Mouse (Mus musculus) embryonic facial prominence, embryonic 10.5 days (tissue): ENCODE data around the gene Tmem230. TPM values are rescaled to one million over a fixed set of nuclear protein-coding genes. Genes with fewer than 3 reads are reported as not detected.

Source experiments
- DNase-seq: peaks from one replicate; pipeline ENCODE4 v3.0.0-alpha.2; 2017; ENCODE audit warnings: low spot score
- H3K27ac ChIP-seq: fragments of 300-500 bp; sonication (generic); replicated peaks from 2 replicates; pipeline ENCODE4 v1.5.1; 2016; ENCODE audit warnings: mild to moderate bottlenecking
- H3K27me3 ChIP-seq: fragments of 300-500 bp; sonication (generic); replicated peaks from 2 replicates; pipeline ENCODE4 v1.6.1; 2016; ENCODE audit warnings: low read depth, mild to moderate bottlenecking; ENCODE audit not compliant: poor library complexity, severe bottlenecking
- H3K36me3 ChIP-seq: fragments of 300-500 bp; sonication (generic); replicated peaks from 2 replicates; pipeline ENCODE4 v1.6.1; 2016; ENCODE audit warnings: mild to moderate bottlenecking, moderate library complexity
- H3K4me1 ChIP-seq: fragments of 300-500 bp; sonication (generic); 2 replicates; pipeline ENCODE4 v1.6.1; 2016
- H3K4me3 ChIP-seq: fragments of 300-500 bp; sonication (generic); 2 replicates; pipeline ENCODE4 v1.5.1; 2016; ENCODE audit warnings: mild to moderate bottlenecking, moderate library complexity
- H3K9me3 ChIP-seq: fragments of 300-500 bp; sonication (generic); 2 replicates; pipeline ENCODE4 v1.6.1; 2016; ENCODE audit warnings: mild to moderate bottlenecking
- WGBS: fragments of 180-500 bp; shearing (Covaris S2); methylation state at CpG from one replicate; pipeline ENCODE4 v1.1.7; 2016; 5-methylcytosine and 5-hydroxymethylcytosine counted together
- polyA plus RNA-seq: library from polyadenylated mRNA; unstranded; fragments of >200 nt; fragmentation: Nextera tagmentation; extraction: Ambion mirVana; gene quantifications from 2 replicates; pipeline ENCODE4 v1.2.1, GENCODE M21; 2016

Tmem230 gene
- polyA plus RNA-seq, 1 experiment from 2014 or later = 43.8 TPM

DNA sequence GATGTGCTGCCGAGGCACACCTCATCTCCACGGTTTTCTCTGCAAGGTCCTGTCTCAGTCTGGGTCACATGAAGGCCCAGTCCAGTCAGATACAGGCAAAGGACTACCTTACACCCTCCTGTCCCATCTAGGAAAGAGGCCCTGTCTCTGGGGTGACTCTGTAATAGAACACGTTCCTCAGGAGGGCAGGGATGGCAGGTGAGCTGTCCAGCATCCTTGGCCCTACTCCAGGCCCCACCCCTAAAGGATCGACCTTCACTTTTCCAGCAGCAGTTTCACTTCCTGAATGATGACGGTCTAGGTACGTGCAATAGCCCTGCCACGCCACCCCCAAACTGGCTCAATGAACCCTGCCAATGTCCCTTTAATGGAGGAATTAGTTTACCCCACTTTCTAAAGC is 11.6 kb downstream of the Tmem230 start:
- Histone ChIP-seq H3K36me3 (no peaks in the 10 kb centered on the region), H3K9me3 (no peaks in the 10 kb centered on the region), H3K4me3 (no peak overlapping the region), H3K27me3 (no peaks in the 10 kb centered on the region), H3K4me1 (peaks cover 16% of the 10 kb centered on the region), H3K27ac (no peak overlapping the region)
- DNase-seq = no peak
- WGBS = 81% methylated on average over 7 of the region's 7 CpGs

DNA sequence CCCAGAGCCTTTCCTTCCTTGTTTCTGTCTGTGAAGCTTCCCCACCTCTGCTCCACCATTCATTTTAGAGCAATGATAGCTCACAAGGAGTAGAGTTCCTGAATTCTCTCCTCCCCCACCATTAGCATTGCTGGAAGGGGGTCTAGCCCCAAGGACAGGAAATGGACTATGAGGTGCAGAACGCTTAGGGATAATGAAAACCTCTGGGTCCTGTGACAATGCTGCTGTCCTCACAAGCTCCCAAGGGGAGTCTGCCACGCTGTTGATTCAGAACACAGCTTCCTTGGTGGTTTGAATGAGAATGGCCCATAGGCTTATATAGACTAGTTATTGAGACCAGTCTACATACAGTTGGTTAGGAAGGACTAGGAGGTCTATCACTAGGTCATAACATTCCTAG is 12.3 kb downstream of the Tmem230 start:
- no peak overlapping the region for H3K4me3 ChIP-seq
- no peaks in the 10 kb centered on the region for H3K9me3 ChIP-seq
- H3K27me3 ChIP-seq = no peaks in the 10 kb centered on the region
- DNase-seq = no peak
- no peak overlapping the region for H3K27ac ChIP-seq
- peaks cover 16% of the 10 kb centered on the region for H3K4me1 ChIP-seq
- H3K36me3 ChIP-seq = no peaks in the 10 kb centered on the region
- WGBS = 44% methylated on average over 2 of the region's 2 CpGs

DNA sequence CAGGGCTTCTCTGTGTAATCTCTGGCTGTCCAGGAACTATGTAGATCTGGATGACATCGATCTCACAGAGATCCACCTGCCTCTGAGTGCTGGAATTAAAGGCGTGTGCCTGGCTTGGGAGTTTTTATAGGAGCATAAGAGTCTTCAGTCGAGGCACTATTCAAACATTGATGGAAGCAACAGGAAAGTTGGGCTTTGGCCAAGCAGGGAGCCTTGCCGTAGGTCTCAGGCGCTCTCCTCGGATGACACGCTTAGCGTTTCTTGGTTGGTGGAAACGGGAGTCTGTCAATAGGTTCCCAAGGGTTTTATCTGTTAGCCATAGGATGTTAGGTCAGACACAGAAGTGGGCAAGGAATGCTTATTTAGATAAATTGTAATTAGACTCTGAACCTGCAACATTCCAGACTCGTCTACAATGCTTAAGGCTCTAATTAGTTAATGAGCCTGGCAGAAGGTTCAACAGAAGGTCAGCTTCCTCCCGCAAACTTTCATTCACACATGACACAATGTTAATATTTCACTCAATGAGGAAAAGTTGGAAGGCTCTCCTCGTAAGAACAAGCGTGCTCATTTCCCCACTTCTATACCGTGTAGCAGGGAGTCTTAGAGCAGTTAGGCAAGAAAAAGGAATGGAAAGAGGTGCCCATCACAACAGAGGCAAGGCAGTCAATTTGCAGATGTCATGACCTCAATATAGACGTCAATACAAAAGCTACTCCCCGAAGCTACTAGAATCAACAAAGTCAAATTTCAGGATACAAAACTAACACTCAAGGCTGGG is 13.4 kb downstream of the Tmem230 start:
- Histone ChIP-seq H3K9me3 (no peaks in the 10 kb centered on the region), H3K36me3 (no peaks in the 10 kb centered on the region), H3K4me3 (no peak overlapping the region), H3K27ac (no peak overlapping the region), H3K27me3 (no peaks in the 10 kb centered on the region), H3K4me1 (peaks cover 16% of the 10 kb centered on the region)
- WGBS = 69% methylated on average over 16 of the region's 16 CpGs
- no peak for DNase-seq

DNA sequence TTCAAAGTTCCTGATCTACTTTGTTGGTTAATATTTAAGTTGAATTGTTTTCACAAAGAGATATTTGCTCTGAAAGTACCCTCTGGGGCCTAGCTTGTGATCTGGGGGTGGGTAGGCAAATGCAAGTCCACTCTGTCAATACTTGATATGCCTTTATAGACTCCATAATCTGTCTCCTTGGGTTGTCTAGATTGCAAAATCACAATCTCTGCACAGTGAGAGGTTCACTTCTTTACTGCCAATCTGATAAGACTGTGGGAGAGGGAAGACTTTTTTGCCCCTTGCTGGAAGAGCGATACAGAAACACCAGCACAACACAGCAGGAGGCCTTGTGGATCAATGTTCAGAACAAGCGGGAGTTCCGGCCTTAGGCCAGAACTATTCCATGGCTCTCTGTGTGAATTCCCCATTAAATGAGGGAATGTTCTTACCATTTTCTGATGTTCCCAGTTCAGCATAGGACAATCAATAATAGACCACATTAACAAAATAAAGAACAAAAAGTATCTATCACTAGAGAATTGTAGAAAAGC is 15.1 kb downstream of the Tmem230 start:
- 88% methylated on average over 3 of the region's 3 CpGs for whole genome bisulfite sequencing
- no peak for DNase-seq
- H3K4me3 ChIP-seq = no peak overlapping the region
- no peaks in the 10 kb centered on the region for H3K36me3 ChIP-seq
- no peak overlapping the region for H3K27ac ChIP-seq
- H3K4me1 ChIP-seq = peaks cover 16% of the 10 kb centered on the region
- no peaks in the 10 kb centered on the region for H3K27me3 ChIP-seq
- no peaks in the 10 kb centered on the region for H3K9me3 ChIP-seq

DNA sequence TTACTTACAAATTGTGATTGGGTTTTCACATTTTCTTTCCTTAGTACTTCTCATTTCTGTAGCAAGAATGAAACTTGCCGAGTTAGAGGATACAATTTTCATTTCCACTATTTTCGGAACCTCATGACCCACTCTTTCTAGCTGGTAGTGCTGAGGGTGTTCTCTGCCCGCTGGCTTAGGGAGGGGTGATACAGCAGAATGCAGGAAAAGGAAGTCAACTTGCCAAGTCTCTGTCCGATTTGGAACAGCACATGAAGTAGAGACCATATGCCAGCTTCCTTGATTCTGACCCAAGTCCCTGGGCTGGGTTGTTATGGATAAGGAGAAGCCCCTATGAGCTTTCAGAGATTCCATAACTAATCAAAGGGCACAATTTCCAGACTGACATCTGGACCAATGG is 23.2 kb downstream of the Tmem230 start:
- no peaks in the 10 kb centered on the region for H3K9me3 ChIP-seq
- H3K27me3 ChIP-seq = no peaks in the 10 kb centered on the region
- H3K36me3 ChIP-seq = no peaks in the 10 kb centered on the region
- H3K4me1 ChIP-seq = no peaks in the 10 kb centered on the region
- no peak overlapping the region for H3K4me3 ChIP-seq
- 91% methylated on average over 4 of the region's 4 CpGs for WGBS
- DNase-seq = no peak
- H3K27ac ChIP-seq = no peak overlapping the region

DNA sequence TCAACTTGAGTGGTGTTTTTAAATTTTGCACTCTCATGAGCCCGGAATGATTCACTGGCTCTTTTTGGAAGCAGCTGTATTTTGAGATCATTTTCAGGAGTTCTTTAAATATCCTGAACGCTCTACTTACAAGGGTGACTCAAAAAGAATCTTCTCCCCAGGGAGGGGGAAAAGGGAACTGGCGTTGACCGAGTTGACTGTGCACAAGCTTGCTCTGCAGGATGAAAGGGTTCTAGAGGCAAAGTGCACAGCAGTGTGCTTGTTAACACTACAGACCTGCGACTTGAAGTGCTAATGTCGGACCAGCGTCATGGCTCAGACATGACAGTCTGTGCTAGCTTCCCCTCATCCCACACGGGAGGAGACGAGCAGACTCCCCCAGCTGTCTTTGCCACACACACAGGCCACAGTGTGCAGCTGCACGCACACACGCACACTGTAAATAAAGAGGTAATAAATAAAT is 26.0 kb downstream of the Tmem230 start:
- no peaks in the 10 kb centered on the region for H3K27me3 ChIP-seq
- H3K4me1 ChIP-seq = no peaks in the 10 kb centered on the region
- no peak overlapping the region for H3K27ac ChIP-seq
- no peak overlapping the region for H3K4me3 ChIP-seq
- 76% methylated on average over 11 of the region's 11 CpGs for WGBS
- no peaks in the 10 kb centered on the region for H3K9me3 ChIP-seq
- DNase-seq = no peak
- no peaks in the 10 kb centered on the region for H3K36me3 ChIP-seq

DNA sequence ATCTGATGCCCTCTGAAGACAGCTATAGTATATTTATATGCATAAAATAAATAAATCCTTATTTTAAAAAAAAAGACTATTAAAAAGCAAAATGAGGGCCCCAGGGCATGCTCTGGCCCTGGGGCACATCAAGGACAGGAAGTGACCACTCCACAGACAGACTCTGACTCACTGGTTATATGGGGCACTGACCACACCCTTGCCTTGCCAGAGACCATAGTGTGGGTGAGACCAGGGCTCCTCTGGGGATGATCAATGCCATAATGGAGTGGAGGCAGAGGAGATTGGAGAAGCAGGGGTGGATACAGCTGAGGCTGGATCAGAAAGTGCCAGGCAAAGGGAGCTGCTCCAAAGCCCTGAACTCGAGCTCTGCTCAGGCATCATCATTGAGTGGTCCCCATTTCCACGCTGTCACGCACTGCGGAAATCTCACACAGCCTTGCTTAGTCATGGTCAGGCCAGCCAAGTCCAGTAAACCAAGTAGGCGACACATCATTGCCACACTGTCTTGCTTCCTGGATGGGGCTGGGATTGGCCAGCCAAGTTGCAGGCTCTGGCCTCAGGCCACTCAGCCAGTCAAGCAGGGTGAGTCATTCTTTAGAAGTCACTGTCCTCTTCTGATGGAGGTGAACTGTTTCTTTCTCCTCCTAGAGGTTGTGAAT is 35.5 kb downstream of the Tmem230 start:
- WGBS = 87% methylated on average over 5 of the region's 5 CpGs

DNA sequence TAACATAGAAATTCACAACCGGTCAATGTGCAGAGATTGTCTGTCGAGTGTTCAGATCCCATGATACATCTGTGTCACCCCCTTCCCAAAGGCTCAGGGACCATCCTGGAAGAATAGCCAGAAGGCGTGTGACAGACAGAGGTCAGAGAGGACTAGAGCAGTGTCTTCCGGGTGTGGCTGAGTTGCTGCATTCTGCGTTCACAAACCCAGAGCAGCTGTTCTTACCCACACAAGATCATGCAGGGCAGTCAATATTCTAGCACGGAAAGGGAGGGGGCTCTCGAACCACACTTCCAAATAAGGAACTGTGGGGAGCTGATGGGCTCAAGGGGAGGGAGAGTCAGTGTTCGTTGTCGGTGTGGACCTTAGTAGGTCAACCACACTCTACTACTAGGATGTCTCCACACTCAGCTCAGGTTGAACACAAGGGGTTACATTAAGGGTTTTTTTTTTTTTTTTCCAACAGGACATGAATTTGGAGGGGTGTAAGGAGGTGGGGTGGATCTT is 36.7 kb downstream of the Tmem230 start:
- H3K27ac ChIP-seq = no peak overlapping the region
- no peaks in the 10 kb centered on the region for H3K4me1 ChIP-seq
- H3K4me3 ChIP-seq = no peak overlapping the region
- no peak for DNase-seq
- no peaks in the 10 kb centered on the region for H3K9me3 ChIP-seq
- 83% methylated on average over 9 of the region's 9 CpGs for WGBS
- H3K27me3 ChIP-seq = no peaks in the 10 kb centered on the region
- no peaks in the 10 kb centered on the region for H3K36me3 ChIP-seq

More for the DNA sequence above, 35.5 kb downstream of the Tmem230 start:
- H3K36me3 ChIP-seq = no peaks in the 10 kb centered on the region
- H3K27me3 ChIP-seq = no peaks in the 10 kb centered on the region
- no peak overlapping the region for H3K4me3 ChIP-seq
- H3K9me3 ChIP-seq = no peaks in the 10 kb centered on the region
- no peak for DNase-seq
- no peaks in the 10 kb centered on the region for H3K4me1 ChIP-seq
- H3K27ac ChIP-seq = no peak overlapping the region

DNA sequence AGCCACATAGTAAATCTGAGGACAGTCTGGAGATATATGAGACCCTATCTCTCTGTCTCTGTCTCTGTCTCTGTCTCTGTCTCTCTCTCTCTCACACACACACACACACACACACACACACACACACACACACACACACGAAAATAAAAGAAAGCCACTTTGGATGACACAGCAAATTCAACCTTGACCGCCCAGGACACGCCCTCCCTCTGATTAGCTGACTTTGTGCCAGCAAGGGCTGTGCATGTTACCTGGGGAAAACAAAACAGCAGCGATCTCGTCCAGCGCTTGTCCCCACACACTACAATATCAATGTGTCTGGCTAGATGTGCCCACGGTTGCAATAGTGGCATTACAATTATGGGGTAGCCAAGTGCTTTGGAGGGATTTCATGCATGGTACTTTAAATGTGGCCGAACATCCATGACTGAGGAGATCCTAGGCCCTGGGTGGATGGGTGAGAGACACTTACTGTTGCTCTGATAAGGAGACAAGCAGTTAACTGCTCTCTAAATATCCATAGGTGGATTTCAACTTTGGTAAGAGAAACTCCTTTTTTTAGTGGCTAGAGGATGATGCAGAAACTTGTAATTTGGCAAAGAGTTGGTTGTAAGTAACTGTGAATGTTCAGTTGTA is 39.2 kb downstream of the Tmem230 start:
- H3K9me3 ChIP-seq = no peaks in the 10 kb centered on the region
- 86% methylated on average over 8 of the region's 8 CpGs for WGBS
- no peak overlapping the region for H3K27ac ChIP-seq
- no peak for DNase-seq
- H3K27me3 ChIP-seq = no peaks in the 10 kb centered on the region
- no peaks in the 10 kb centered on the region for H3K36me3 ChIP-seq
- H3K4me1 ChIP-seq = no peaks in the 10 kb centered on the region
- no peak overlapping the region for H3K4me3 ChIP-seq

DNA sequence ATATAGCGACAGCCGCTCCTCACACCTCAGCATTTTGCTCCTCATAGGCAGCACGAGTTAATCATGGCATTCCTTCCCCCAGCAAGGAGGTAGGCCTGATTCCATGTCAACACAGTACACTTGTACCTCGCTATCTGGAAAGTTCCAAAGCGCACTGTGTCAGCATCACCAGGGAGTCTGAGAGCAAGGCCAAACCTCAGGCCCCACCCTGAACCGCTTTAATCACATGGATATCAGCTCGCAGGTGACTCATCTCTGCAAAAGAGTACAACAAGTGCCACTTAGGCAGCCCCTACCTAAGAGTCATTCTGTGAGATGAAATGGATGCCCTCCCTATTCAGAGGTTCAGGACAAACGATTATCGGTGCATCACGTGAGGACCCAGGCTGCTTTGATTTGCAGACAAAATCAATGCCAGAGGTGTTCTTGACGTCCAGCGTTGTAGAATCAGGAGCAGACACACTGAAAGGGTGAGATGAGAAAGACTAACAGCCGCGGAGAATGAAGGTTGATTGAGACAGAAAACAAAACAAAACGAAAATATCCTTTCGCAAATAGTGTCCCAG is 41.2 kb downstream of the Tmem230 start:
- 85% methylated on average over 16 of the region's 16 CpGs for WGBS

DNA sequence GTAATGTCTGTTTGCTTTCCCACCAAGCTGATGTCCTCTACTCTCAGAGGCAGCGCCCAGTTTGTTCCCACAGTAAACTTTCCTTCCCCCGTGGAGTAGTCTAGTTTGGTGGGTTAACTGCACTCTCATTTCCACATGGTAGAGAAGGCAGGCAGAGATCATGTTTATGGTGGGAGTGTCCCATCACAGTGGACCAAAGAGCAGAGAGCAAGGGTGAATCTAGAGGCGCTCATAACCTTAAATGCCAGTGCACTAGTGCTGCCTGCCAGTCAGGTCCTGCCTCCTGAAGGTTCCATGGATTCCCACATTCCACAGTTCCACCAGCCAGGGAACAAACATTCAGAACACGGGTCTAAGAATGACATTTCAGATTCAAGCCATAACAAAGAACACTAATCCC is 42.1 kb downstream of the Tmem230 start:
- Histone ChIP-seq H3K36me3 (no peaks in the 10 kb centered on the region), H3K27me3 (no peaks in the 10 kb centered on the region), H3K9me3 (no peaks in the 10 kb centered on the region), H3K4me1 (no peaks in the 10 kb centered on the region), H3K27ac (no peak overlapping the region), H3K4me3 (no peak overlapping the region)
- WGBS = 81% methylated on average over 4 of the region's 4 CpGs
- DNase-seq = no peak

More for the DNA sequence above, 41.2 kb downstream of the Tmem230 start:
- DNase-seq = no peak
- no peaks in the 10 kb centered on the region for H3K36me3 ChIP-seq
- no peaks in the 10 kb centered on the region for H3K27me3 ChIP-seq
- no peak overlapping the region for H3K27ac ChIP-seq
- no peaks in the 10 kb centered on the region for H3K4me1 ChIP-seq
- H3K9me3 ChIP-seq = no peaks in the 10 kb centered on the region
- no peak overlapping the region for H3K4me3 ChIP-seq

DNA sequence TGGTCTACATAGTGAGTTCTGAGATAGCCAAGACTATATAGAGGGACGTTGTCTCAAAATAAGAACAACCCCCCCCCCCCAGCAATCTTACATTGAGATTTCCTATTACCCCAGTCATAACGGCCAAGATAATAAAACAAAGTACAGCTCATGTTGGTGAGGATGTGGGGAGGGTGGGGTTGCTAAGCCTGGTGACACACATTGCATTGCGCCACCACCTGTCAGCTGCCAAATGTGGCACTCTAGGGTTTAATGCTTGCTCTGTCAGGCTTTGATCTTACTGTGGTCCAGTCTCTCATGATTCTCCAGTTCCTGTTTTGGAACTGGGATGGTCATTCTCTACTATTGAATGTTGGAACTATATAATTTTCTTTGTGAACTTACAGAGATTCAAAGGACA is 43.8 kb downstream of the Tmem230 start:
- Histone ChIP-seq H3K4me1 (no peaks in the 10 kb centered on the region), H3K9me3 (no peaks in the 10 kb centered on the region), H3K36me3 (no peaks in the 10 kb centered on the region), H3K27me3 (no peaks in the 10 kb centered on the region), H3K27ac (no peak overlapping the region), H3K4me3 (no peak overlapping the region)
- 86% methylated on average over 3 of the region's 3 CpGs for WGBS
- no peak for DNase-seq
